Mouse (Mus musculus): ENCODE data around the gene Col1a2. TPM values are rescaled to one million over a fixed set of nuclear protein-coding genes. Genes with fewer than 3 reads are reported as not detected.

The Col1a2 gene
- polyA plus RNA-seq, 1 experiment from 2014 or later = 176 TPM

DNA sequence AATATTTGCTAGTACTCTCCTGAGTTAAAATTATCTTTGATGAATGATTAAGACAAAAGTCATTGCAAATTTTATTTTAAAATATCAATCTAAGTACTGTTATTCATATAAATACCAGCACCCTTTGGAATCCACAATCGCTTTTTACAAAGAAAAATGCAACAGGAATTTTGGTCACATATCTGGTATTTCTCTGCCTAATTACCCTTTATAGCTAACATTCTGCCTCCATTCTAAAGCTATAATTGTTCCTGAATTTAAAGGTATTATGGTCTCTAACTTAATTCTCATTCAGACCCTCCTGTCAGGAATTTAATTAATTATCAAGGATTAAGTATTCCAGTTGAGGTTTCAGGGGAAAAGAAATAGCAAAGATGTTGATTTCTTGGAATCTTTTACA, 28.3 kb downstream of the Col1a2 start:
- peaks cover 98% of the 10 kb centered on the region for H3K36me3 ChIP-seq (replicated peaks)
- 94% methylated on average over 1 of the region's 1 CpGs for WGBS
- H3K9me3 ChIP-seq = no peaks in the 10 kb centered on the region
- no peak overlapping the region for H3K27ac ChIP-seq (replicated peaks)
- H3K4me1 ChIP-seq = no peaks in the 10 kb centered on the region
- no peak overlapping the region for H3K4me3 ChIP-seq
- DNase-seq (ENCODE audit: low spot score) = no peak
- no peaks in the 10 kb centered on the region for H3K27me3 ChIP-seq (replicated peaks; ENCODE audit: low read depth, poor library complexity, severe bottlenecking)

DNA sequence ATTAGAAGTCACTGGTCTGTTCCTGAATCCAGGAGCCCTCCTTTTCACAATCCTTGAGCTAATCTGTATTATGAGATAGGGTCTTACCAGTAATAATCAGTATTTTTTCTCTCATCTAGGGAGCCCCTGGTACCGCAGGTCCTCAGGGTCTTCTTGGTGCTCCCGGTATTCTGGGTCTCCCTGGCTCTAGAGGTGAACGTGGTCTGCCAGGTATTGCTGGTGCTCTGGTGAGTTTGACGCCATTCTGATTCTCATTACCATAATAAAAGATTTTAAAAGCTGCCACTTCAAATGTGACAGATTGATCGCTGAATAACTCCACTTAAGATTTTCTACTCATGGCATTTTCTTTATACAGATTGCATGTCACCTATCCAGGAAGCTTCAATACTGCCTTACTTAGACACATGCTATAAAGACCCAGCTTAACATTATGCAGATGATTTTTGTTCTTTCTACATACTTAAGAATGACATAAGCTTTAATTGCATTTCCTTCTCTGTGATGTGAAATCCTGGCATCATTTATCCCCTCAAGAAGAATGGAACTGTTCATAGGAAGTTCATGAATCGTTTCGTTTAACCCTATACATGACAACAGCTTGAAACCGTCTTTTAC, 30.0 kb downstream of the Col1a2 start:
- no peaks in the 10 kb centered on the region for H3K27me3 ChIP-seq (replicated peaks; ENCODE audit: low read depth, poor library complexity, severe bottlenecking)
- H3K36me3 ChIP-seq (replicated peaks) = peaks cover 98% of the 10 kb centered on the region
- H3K4me3 ChIP-seq = no peak overlapping the region
- H3K27ac ChIP-seq (replicated peaks) = no peak overlapping the region
- 87% methylated on average over 8 of the region's 8 CpGs for WGBS
- H3K9me3 ChIP-seq = no peaks in the 10 kb centered on the region
- H3K4me1 ChIP-seq = no peaks in the 10 kb centered on the region
- no peak for DNase-seq (ENCODE audit: low spot score)

DNA sequence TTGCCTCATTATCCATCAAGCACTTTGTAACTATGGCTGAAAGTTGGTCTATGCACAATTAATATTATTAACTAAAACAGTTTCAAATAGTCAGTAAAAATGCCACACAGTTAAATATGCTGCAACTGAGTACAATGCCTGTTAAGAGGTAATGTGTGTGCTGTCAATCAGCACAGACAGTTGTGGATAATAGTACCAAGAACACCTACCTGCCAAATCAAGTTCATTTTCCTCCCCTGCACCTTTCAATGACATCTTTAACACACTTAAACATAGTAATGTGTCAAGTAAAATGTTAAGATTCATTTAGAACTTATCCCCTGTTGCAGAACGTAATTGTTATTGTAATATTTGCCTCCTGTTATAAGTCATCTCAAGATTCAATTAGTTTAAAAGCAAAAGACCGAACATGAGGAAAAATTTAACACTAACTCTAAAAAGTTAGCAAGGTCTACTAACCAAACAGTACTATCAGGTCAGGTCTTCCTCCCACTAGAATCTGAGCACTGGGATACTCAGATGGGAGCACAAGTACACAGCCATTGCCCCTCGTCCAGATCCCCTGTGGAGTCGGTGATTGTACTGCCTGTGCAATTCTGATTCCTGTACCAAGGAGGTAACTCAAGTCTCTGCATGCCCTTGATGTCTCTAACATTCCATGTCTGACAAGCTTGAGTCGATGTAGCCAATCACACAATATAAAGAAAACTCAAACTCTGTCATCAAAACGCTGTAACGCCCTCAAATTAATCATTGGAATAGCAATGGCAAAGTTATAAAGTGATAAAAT, 37.5 kb downstream of the Col1a2 start:
- H3K27me3 ChIP-seq (replicated peaks; ENCODE audit: low read depth, poor library complexity, severe bottlenecking) = no peaks in the 10 kb centered on the region
- no peaks in the 10 kb centered on the region for H3K4me1 ChIP-seq
- no peaks in the 10 kb centered on the region for H3K9me3 ChIP-seq
- no peak overlapping the region for H3K27ac ChIP-seq (replicated peaks)
- no peak for DNase-seq (ENCODE audit: low spot score)
- H3K36me3 ChIP-seq (replicated peaks) = peaks cover 47% of the 10 kb centered on the region
- WGBS = 88% methylated on average over 7 of the region's 7 CpGs
- no peak overlapping the region for H3K4me3 ChIP-seq

DNA sequence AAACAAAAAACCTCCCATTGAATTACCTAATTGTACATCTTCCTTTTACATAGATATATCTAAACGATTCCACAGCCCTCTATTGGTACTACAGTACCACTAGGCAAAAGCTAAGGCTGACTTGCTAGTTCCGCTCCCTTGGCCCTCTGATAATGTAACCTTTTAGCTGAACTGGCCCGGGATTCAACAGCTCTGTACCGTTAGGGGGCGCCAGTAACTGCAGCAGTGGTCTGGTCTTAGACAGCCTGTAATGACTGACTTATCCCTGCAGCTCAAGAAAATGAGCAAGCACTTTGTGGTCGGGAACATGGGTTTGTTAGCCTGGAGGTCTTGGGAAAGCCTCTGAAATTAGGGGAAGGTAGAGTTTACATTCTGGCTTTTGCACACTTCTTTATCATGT, 39.9 kb downstream of the Col1a2 start:
- 47% methylated on average over 6 of the region's 6 CpGs for WGBS
- no peaks in the 10 kb centered on the region for H3K4me1 ChIP-seq
- peak; percentile 60 for DNase-seq (ENCODE audit: low spot score)
- peaks cover 22% of the 10 kb centered on the region for H3K36me3 ChIP-seq (replicated peaks)
- no peak overlapping the region for H3K27ac ChIP-seq (replicated peaks)
- no peaks in the 10 kb centered on the region for H3K27me3 ChIP-seq (replicated peaks; ENCODE audit: low read depth, poor library complexity, severe bottlenecking)
- no peaks in the 10 kb centered on the region for H3K9me3 ChIP-seq
- H3K4me3 ChIP-seq = no peak overlapping the region

DNA sequence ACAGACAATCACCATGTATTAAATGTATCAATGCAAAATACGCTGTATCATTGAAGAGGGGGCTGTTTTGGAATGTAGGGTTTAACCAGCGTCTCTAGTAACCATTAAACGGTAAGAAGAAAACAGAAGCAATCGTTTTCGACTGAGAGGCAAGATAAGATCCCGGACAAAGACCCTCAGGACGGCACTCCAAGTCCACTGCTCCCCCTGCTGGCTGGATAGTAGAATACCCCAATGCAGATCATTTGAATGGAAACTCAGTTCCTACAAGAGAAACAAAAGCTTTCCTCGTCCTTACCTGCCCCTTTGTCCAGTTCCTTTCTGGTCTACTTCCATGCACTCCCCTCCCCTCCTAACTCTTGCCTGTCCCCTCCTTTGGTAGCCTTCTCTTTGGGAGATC, 41.1 kb downstream of the Col1a2 start:
- Histone ChIP-seq H3K4me1 (peaks cover 3% of the 10 kb centered on the region), H3K27me3 (replicated peaks; ENCODE audit: low read depth, poor library complexity, severe bottlenecking) (no peaks in the 10 kb centered on the region), H3K4me3 (no peak overlapping the region), H3K9me3 (no peaks in the 10 kb centered on the region), H3K36me3 (replicated peaks) (peaks cover 11% of the 10 kb centered on the region), H3K27ac (replicated peaks) (peak overlapping the region; percentile 65; the same call in 1 of the 2 replicates)
- WGBS = 58% methylated on average over 8 of the region's 8 CpGs
- peak; percentile 68 for DNase-seq (ENCODE audit: low spot score)

DNA sequence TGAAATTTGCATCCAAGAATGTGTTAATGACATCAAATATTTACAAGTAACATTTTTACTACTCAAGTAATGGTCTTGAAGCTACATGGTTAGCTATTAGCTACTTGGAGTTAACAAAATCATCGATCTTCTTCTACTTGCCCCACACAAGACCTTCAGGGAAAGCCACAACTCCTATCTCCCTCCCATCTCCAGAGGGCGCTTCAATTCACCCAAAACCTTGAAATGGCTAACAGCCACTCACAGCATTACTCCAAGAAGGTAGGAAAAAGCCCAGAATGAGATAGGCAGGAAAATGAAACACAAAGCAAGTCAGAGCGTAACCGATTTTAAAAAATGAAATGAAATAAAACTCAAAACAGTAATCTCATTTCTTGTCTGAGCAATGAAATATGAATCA, 44.3 kb downstream of the Col1a2 start:
- Histone ChIP-seq H3K36me3 (replicated peaks) (no peaks in the 10 kb centered on the region), H3K4me1 (peaks cover 7% of the 10 kb centered on the region), H3K9me3 (no peaks in the 10 kb centered on the region), H3K4me3 (no peak overlapping the region), H3K27me3 (replicated peaks; ENCODE audit: low read depth, poor library complexity, severe bottlenecking) (no peaks in the 10 kb centered on the region), H3K27ac (replicated peaks) (no peak overlapping the region)
- DNase-seq (ENCODE audit: low spot score) = no peak
- WGBS = 80% methylated on average over 4 of the region's 4 CpGs

DNA sequence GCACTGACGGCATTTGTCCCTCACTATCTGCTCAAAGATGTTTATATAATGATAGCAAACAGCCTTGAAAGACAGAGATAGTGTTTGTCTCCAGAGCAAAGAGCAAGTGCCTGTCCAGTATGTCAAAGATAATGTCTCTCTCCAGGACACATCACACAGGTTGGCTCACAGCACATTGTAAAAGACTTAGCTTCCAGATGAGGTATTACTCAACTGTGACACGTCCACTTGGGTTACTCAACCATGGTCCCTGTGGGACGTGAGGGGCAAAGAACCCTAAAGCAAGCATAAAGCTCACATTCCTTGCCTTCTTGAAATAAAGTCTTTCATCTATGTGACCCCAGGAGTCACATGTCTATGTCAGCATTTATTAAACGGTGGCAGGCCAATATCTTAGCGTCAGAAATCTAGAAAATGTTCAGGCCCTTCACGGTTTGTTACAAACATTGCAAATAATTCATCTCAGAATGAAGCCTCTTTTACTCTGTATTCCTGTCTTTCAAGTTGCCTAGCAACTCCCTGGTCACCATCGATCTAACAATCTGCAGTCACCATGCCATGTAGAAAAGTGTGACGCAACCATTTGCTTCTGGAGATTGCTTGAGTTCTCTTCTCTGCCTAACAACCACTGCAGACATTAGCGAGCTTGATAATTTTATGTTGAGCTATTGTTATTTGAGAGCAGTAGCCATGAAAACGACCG, 45.4 kb downstream of the Col1a2 start:
- peaks cover 18% of the 10 kb centered on the region for H3K4me1 ChIP-seq
- 68% methylated on average over 11 of the region's 11 CpGs for WGBS
- no peak for DNase-seq (ENCODE audit: low spot score)
- H3K36me3 ChIP-seq (replicated peaks) = no peaks in the 10 kb centered on the region
- H3K4me3 ChIP-seq = no peak overlapping the region
- no peaks in the 10 kb centered on the region for H3K27me3 ChIP-seq (replicated peaks; ENCODE audit: low read depth, poor library complexity, severe bottlenecking)
- H3K9me3 ChIP-seq = no peaks in the 10 kb centered on the region
- no peak overlapping the region for H3K27ac ChIP-seq (replicated peaks)

DNA sequence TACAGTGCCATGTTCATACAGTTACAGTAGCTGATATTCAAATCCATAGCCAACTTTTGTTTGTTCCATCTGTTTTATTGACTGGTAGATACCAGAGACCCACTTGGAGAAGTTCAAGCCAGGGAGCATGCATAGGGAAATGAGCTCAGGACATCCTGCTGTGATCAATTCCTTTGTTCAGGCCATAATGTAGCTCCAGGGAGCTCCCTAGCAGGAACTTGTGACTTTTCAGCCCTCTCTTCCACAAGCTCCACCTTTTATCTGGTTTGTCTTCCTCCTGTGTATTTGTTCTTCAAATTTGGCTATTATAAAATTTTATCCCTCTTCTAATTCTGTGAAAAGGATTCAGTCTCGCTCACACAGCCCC, 45.9 kb downstream of the Col1a2 start:
- Histone ChIP-seq H3K27ac (replicated peaks) (no peak overlapping the region), H3K36me3 (replicated peaks) (no peaks in the 10 kb centered on the region), H3K27me3 (replicated peaks; ENCODE audit: low read depth, poor library complexity, severe bottlenecking) (no peaks in the 10 kb centered on the region), H3K9me3 (no peaks in the 10 kb centered on the region), H3K4me1 (peaks cover 23% of the 10 kb centered on the region), H3K4me3 (no peak overlapping the region)
- 52% methylated on average over 1 of the region's 1 CpGs for WGBS
- DNase-seq (ENCODE audit: low spot score) = no peak

DNA sequence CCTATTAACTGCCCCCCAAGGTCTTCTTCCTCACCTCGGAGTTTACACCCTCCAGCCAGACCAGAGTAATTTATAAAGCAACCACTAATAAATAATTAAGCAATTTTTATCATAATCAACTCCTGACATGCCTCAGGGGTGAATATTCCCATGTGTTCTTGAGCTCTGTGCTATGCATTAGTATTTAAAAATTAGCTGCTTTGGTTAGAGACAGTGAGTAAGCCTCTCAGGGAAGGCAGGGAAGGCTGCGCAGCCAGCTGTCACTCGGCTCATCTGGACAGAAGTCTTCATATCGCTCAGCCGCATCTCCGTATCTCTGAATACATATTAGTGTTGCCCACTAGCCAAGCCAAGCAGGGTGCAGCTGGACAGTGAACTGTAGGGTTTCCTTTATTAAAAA, 50.8 kb downstream of the Col1a2 start:
- 62% methylated on average over 6 of the region's 6 CpGs for WGBS
- Histone ChIP-seq H3K4me3 (no peak overlapping the region), H3K27me3 (replicated peaks; ENCODE audit: low read depth, poor library complexity, severe bottlenecking) (no peaks in the 10 kb centered on the region), H3K27ac (replicated peaks) (peak overlapping the region; percentile 67), H3K36me3 (replicated peaks) (no peaks in the 10 kb centered on the region), H3K9me3 (no peaks in the 10 kb centered on the region), H3K4me1 (peaks cover 48% of the 10 kb centered on the region)
- no peak for DNase-seq (ENCODE audit: low spot score)

DNA sequence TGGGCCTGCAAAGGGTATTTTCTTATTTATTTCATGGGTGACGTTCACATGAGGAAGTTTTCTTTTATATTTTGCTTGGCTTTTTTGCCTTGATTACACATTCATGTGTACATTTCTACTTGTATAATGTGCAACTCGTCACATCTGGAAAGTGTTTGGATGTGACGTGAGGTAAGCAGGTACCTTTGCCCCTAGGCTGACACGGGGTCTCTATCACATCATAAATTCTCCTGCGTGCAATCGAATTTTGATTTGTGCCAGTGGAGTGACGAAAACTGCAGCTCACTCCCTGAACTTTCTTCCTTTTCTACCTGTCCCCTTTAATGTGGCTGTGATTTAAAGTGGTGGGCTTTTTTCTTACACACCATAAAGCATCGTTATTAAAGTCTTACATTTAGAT, 52.5 kb downstream of the Col1a2 start:
- H3K36me3 ChIP-seq (replicated peaks) = no peaks in the 10 kb centered on the region
- no peak overlapping the region for H3K4me3 ChIP-seq
- no peak for DNase-seq (ENCODE audit: low spot score)
- no peaks in the 10 kb centered on the region for H3K27me3 ChIP-seq (replicated peaks; ENCODE audit: low read depth, poor library complexity, severe bottlenecking)
- H3K9me3 ChIP-seq = no peaks in the 10 kb centered on the region
- WGBS = 46% methylated on average over 8 of the region's 8 CpGs
- H3K4me1 ChIP-seq = peaks cover 63% of the 10 kb centered on the region
- peak overlapping the region; percentile 68 for H3K27ac ChIP-seq (replicated peaks)

DNA sequence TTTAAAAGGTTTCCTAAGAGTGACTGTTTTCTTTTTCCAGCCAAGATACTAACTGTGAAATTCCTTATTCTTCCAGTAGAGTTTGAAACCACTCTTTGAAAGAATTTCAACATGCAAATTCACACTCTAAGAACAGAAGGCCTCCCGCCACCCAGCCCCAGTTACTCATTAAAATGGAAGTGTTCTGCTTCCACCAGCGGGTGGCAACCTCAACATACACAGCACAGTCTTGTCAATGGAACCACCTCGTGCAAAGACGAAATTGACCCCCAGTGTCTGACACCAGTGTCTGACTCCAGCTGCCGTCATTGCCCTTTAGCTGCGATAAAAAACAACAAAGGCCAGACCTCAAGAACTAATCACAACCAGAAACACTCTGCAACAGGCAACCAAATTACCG, 53.1 kb downstream of the Col1a2 start:
- peaks cover 68% of the 10 kb centered on the region for H3K4me1 ChIP-seq
- H3K36me3 ChIP-seq (replicated peaks) = no peaks in the 10 kb centered on the region
- 9% methylated on average over 7 of the region's 7 CpGs for WGBS
- peak; percentile 80 for DNase-seq (ENCODE audit: low spot score)
- H3K9me3 ChIP-seq = no peaks in the 10 kb centered on the region
- no peaks in the 10 kb centered on the region for H3K27me3 ChIP-seq (replicated peaks; ENCODE audit: low read depth, poor library complexity, severe bottlenecking)
- no peak overlapping the region for H3K4me3 ChIP-seq
- H3K27ac ChIP-seq (replicated peaks) = peak overlapping the region; percentile 68

DNA sequence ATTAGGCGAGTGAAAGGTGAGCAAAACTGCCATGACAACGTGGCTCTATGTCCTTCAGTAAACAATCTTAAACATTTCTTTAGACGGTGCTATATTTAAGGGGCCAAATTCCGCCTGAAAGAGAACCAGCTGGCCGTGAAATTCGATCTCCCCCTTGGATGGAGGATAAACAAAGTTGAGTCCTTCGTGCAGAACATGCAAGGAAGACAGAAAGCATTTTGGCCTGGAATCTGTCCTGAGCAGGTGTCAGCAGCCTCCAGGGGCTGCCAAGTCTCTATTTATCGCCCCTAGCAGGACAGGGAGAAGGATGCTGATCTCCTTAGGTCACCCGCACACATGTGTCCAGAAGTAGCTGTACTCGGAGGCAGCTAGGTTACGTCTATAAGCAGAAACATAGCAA, 56.5 kb downstream of the Col1a2 start:
- 9% methylated on average over 11 of the region's 11 CpGs for WGBS
- H3K27me3 ChIP-seq (replicated peaks; ENCODE audit: low read depth, poor library complexity, severe bottlenecking) = no peaks in the 10 kb centered on the region
- H3K4me3 ChIP-seq = no peak overlapping the region
- no peaks in the 10 kb centered on the region for H3K36me3 ChIP-seq (replicated peaks)
- DNase-seq (ENCODE audit: low spot score) = peak; percentile 78
- peaks cover 47% of the 10 kb centered on the region for H3K4me1 ChIP-seq
- H3K27ac ChIP-seq (replicated peaks) = peak overlapping the region; percentile 75
- H3K9me3 ChIP-seq = no peaks in the 10 kb centered on the region

DNA sequence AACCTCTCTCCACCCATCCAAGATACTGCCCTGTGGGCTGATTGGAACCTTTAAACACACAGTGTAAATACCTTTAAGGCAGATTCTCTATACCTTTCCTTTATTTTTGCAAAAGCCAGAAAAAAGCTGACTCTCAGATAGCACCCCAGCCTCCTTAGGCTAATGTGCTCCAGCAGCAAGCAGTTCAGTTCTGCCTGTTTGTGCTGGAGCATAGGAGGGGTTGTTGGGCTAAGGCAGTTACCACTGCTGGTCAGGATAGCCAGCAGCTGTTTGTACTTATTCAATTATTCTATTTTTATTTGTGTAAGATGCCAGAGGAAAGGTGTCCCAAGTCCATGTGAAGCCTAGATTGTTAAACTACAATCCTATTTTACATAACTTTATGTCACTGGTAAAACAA, 57.0 kb downstream of the Col1a2 start:
- H3K36me3 ChIP-seq (replicated peaks) = no peaks in the 10 kb centered on the region
- H3K27me3 ChIP-seq (replicated peaks; ENCODE audit: low read depth, poor library complexity, severe bottlenecking) = no peaks in the 10 kb centered on the region
- no peak overlapping the region for H3K4me3 ChIP-seq
- peak overlapping the region; percentile 75 for H3K27ac ChIP-seq (replicated peaks)
- peak; percentile 51 for DNase-seq (ENCODE audit: low spot score)
- no peaks in the 10 kb centered on the region for H3K9me3 ChIP-seq
- peaks cover 47% of the 10 kb centered on the region for H3K4me1 ChIP-seq
